Mouse (Mus musculus): Measurements from ENCODE around the gene Wipi2.

GRCm38 (mm10) chr5:142692971-142693737, 65.7 kb downstream of the Wipi2 start:
- no peak for TF ChIP-seq CTCF (IDR thresholded peaks at IDR 0.05; ENCODE audit: extremely low read depth, insufficient read depth, low read length)
- no peak for TF ChIP-seq POLR2A (IDR thresholded peaks at IDR 0.05; ENCODE audit: extremely low read depth, insufficient read depth, low read length)

Data from cortical plate, adult 2 months (tissue).